Mouse (Mus musculus) embryonic facial prominence, embryonic 11.5 days (tissue): ENCODE measurements around the gene Grb2. TPM values are rescaled to one million over a fixed set of nuclear protein-coding genes. Genes with fewer than 3 reads are reported as not detected.

Source experiments
- ATAC-seq: fragments of 200-750 bp; cut with Nextera tagmentation; replicated peaks from 2 replicates; pipeline ENCODE4 v1.8.0; 2017; ENCODE audit warnings: low read depth; ENCODE audit not compliant: insufficient number of reproducible peaks, low FRiP score, low TSS enrichment
- DNase-seq: peaks from one replicate; pipeline ENCODE4 v3.0.0-alpha.2; 2015; ENCODE audit warnings: low spot score
- H3K27ac ChIP-seq: fragments of 300-500 bp; sonication (generic); replicated peaks from 2 replicates; pipeline ENCODE4 v1.5.1; 2014; ENCODE audit warnings: mild to moderate bottlenecking, low read depth, low read length, control low read depth
- H3K27me3 ChIP-seq: fragments of 300-500 bp; sonication (generic); 2 replicates; pipeline ENCODE4 v1.6.1; 2014; ENCODE audit warnings: mild to moderate bottlenecking, low read length, moderate library complexity, mixed read lengths; ENCODE audit not compliant: control insufficient read depth, insufficient read depth
- H3K36me3 ChIP-seq: fragments of 300-500 bp; sonication (generic); replicated peaks from 2 replicates; pipeline ENCODE4 v1.6.1; 2014; ENCODE audit warnings: low read depth, mild to moderate bottlenecking, low read length, moderate library complexity, mixed read lengths; ENCODE audit not compliant: control insufficient read depth, insufficient read depth
- H3K4me1 ChIP-seq: fragments of 300-500 bp; sonication (generic); 2 replicates; pipeline ENCODE4 v1.6.1; 2014; ENCODE audit warnings: low read length, mixed read lengths; ENCODE audit not compliant: control insufficient read depth, insufficient read depth
- H3K4me2 ChIP-seq: fragments of 300-500 bp; sonication (generic); 2 replicates; pipeline ENCODE4 v1.6.1; 2014; ENCODE audit warnings: low read depth, mild to moderate bottlenecking, control low read depth, low read length, moderate library complexity
- H3K4me3 ChIP-seq: fragments of 300-500 bp; sonication (generic); 2 replicates; pipeline ENCODE4 v1.5.1; 2014; ENCODE audit warnings: low read depth, low read length, control low read depth
- H3K9ac ChIP-seq: fragments of 300-500 bp; sonication (generic); replicated peaks from 2 replicates; pipeline ENCODE4 v1.6.1; 2014; ENCODE audit warnings: mild to moderate bottlenecking, control low read depth, low read length
- H3K9me3 ChIP-seq: fragments of 300-500 bp; sonication (generic); replicated peaks from 2 replicates; pipeline ENCODE4 v1.6.1; 2016; ENCODE audit warnings: mild to moderate bottlenecking, low read length, inconsistent platforms, mixed read lengths; ENCODE audit not compliant: control insufficient read depth
- WGBS: fragments of 180-500 bp; shearing (Covaris S2); extraction: QIAGEN DNeasy Blood & Tissue Kit; methylation state at CpG from one replicate; pipeline ENCODE4 v1.1.7; 2014; 5-methylcytosine and 5-hydroxymethylcytosine counted together
- polyA plus RNA-seq: library from polyadenylated mRNA; unstranded; fragments of >200 nt; fragmentation: Nextera tagmentation; extraction: Ambion mirVana; gene quantifications from 2 replicates; pipeline ENCODE4 v1.2.1, GENCODE M21; 2014

Gene Grb2
- polyA plus RNA-seq, 1 experiment from 2014 or later = 61.8 TPM

- Histone ChIP-seq H3K4me1 (no peaks in the 10 kb centered on the region), H3K27ac (no peak overlapping the region), H3K4me3 (no peak overlapping the region), H3K9ac (no peak overlapping the region), H3K9me3 (no peaks in the 10 kb centered on the region), H3K4me2 (no peak overlapping the region), H3K27me3 (no peaks in the 10 kb centered on the region), H3K36me3 (no peaks in the 10 kb centered on the region)
- DNase-seq (no peak), ATAC-seq (no peak)
- 57% methylated on average over 6 of the region's 6 CpGs for WGBS
Observed at GRCm38 (mm10) chr11:115709829-115710559, 1.6 kb upstream of the Grb2 start.

- H3K4me1 ChIP-seq = no peaks in the 10 kb centered on the region
- no peaks in the 10 kb centered on the region for H3K9me3 ChIP-seq
- no peaks in the 10 kb centered on the region for H3K27me3 ChIP-seq
- 2% methylated on average over 23 of the region's 23 CpGs for WGBS
- H3K4me2 ChIP-seq = peak overlapping the region; percentile 70
- DNase-seq (peak; percentile 32), ATAC-seq (peak; percentile 45; the same call in 1 of the 2 replicates)
- no peaks in the 10 kb centered on the region for H3K36me3 ChIP-seq
- peak overlapping the region; percentile 31 for H3K27ac ChIP-seq
- H3K9ac ChIP-seq = peak overlapping the region; percentile 97
- H3K4me3 ChIP-seq = peak overlapping the region; percentile 99
Observed at GRCm38 (mm10) chr11:115708956-115709828, 795 bp upstream of the Grb2 start.

- H3K9me3 ChIP-seq = no peaks in the 10 kb centered on the region
- H3K9ac ChIP-seq = peak overlapping the region; percentile 97
- H3K36me3 ChIP-seq = no peaks in the 10 kb centered on the region
- DNase-seq (peak; percentile 47), ATAC-seq (peak; percentile 39; the same call in 1 of the 2 replicates)
- H3K27ac ChIP-seq = peak overlapping the region; percentile 85
- peak overlapping the region; percentile 75 for H3K4me2 ChIP-seq
- peak overlapping the region; percentile 99 for H3K4me3 ChIP-seq
- no peaks in the 10 kb centered on the region for H3K27me3 ChIP-seq
- WGBS = under 1% methylated on average over 43 of the region's 44 CpGs
- H3K4me1 ChIP-seq = no peaks in the 10 kb centered on the region
Observed at GRCm38 (mm10) chr11:115707313-115708208, 836 bp downstream of the Grb2 start.

- 93% methylated on average over 10 of the region's 10 CpGs for WGBS
- H3K4me2 ChIP-seq = no peak overlapping the region
- no peaks in the 10 kb centered on the region for H3K4me1 ChIP-seq
- no peak overlapping the region for H3K9ac ChIP-seq
- no peak for ATAC-seq
- H3K27ac ChIP-seq = no peak overlapping the region
- no peak for DNase-seq
- H3K27me3 ChIP-seq = no peaks in the 10 kb centered on the region
- no peaks in the 10 kb centered on the region for H3K9me3 ChIP-seq
- H3K36me3 ChIP-seq = no peaks in the 10 kb centered on the region
- H3K4me3 ChIP-seq = no peak overlapping the region
Observed at GRCm38 (mm10) chr11:115706584-115706983, 1.8 kb downstream of the Grb2 start.

GRCm38 (mm10) chr11:115705561-115705960 is 2.8 kb downstream of the Grb2 start:
- Histone ChIP-seq H3K4me2 (no peak overlapping the region), H3K27me3 (no peaks in the 10 kb centered on the region), H3K36me3 (no peaks in the 10 kb centered on the region), H3K4me1 (no peaks in the 10 kb centered on the region), H3K9me3 (no peaks in the 10 kb centered on the region), H3K9ac (no peak overlapping the region), H3K27ac (no peak overlapping the region), H3K4me3 (no peak overlapping the region)
- WGBS = 79% methylated on average over 2 of the region's 2 CpGs
- ATAC-seq (no peak), DNase-seq (no peak)

- DNase-seq (no peak), ATAC-seq (no peak)
- H3K9ac ChIP-seq = no peak overlapping the region
- no peaks in the 10 kb centered on the region for H3K27me3 ChIP-seq
- no peak overlapping the region for H3K27ac ChIP-seq
- H3K4me3 ChIP-seq = no peak overlapping the region
- no peaks in the 10 kb centered on the region for H3K9me3 ChIP-seq
- 89% methylated on average over 10 of the region's 10 CpGs for WGBS
- H3K4me1 ChIP-seq = no peaks in the 10 kb centered on the region
- H3K36me3 ChIP-seq = no peaks in the 10 kb centered on the region
- H3K4me2 ChIP-seq = no peak overlapping the region
Observed at GRCm38 (mm10) chr11:115704648-115705047, 3.7 kb downstream of the Grb2 start.

- no peaks in the 10 kb centered on the region for H3K27me3 ChIP-seq
- H3K9ac ChIP-seq = no peak overlapping the region
- no peak overlapping the region for H3K4me3 ChIP-seq
- H3K27ac ChIP-seq = no peak overlapping the region
- no peaks in the 10 kb centered on the region for H3K36me3 ChIP-seq
- WGBS = 85% methylated on average over 2 of the region's 2 CpGs
- no peak for DNase-seq
- H3K4me1 ChIP-seq = no peaks in the 10 kb centered on the region
- H3K4me2 ChIP-seq = no peak overlapping the region
- H3K9me3 ChIP-seq = no peaks in the 10 kb centered on the region
- ATAC-seq = no peak
Observed at GRCm38 (mm10) chr11:115703466-115703865, 4.9 kb downstream of the Grb2 start.
